Mouse (Mus musculus): Measurements from ENCODE around the gene Xlr4b.
"Not testable (repeated sequence)": the region's sequence is repeated elsewhere in the genome, so short reads cannot be mapped to it uniquely, and the experiment has no call there.

Gene Xlr4b

GRCm38 (mm10) chrX:73213819-73214564 lies at the start of gene Xlr4b:
Gene Xlr4b, plus strand, starts transcription at chrX:73214333.
- not testable (repeated sequence) for DNase-seq

- DNase-seq, result not testable (repeated sequence)
Observed at GRCm38 (mm10) chrX:73176889-73177288, 37.2 kb upstream of the Xlr4b start, which contains the start of gene Spin2d. Gene Spin2d, minus strand, starts transcription at chrX:73176989.

GRCm38 (mm10) chrX:73191934-73192333 lies 22.2 kb upstream of the Xlr4b start, which contains the start of gene Xlr3b:
Gene Xlr3b, plus strand, starts transcription at chrX:73192207.
- peak; percentile 2 to 12 for DNase-seq

GRCm38 (mm10) chrX:73225365-73225764 lies 11.2 kb downstream of the Xlr4b start:
- DNase-seq, result no peak

- peak; percentile 68 to 78 for DNase-seq
Observed at GRCm38 (mm10) chrX:73227914-73228605, 13.9 kb downstream of the Xlr4b start, which contains the start of gene F8a. Gene F8a, plus strand, starts transcription at chrX:73228291.

GRCm38 (mm10) chrX:73228606-73229214 lies 14.6 kb downstream of the Xlr4b start:
- DNase-seq, result peak; percentile 46 to 54

GRCm38 (mm10) chrX:73229288-73229687 lies 15.2 kb downstream of the Xlr4b start:
- DNase-seq, result no peak

GRCm38 (mm10) chrX:73242821-73243325 lies 28.7 kb downstream of the Xlr4b start, which contains the start of gene Xlr4c:
Gene Xlr4c, minus strand, starts transcription at chrX:73243130.
- DNase-seq, result not testable (repeated sequence)

GRCm38 (mm10) chrX:73262428-73262827 lies 48.3 kb downstream of the Xlr4b start:
- DNase-seq, result not testable (repeated sequence)

GRCm38 (mm10) chrX:73265270-73265669 lies 51.1 kb downstream of the Xlr4b start, which contains the start of gene Xlr3c:
Gene Xlr3c, minus strand, starts transcription at chrX:73265390.
- DNase-seq, result not testable (repeated sequence)

Data from kidney, adult 8-10 months (tissue).